Mouse (Mus musculus): ENCODE results near the gene Dnaja2.

- TF ChIP-seq CTCF (IDR thresholded peaks at IDR 0.05; ENCODE audit: insufficient read depth, low read depth, low read length) (no peak), POLR2A (IDR thresholded peaks at IDR 0.05; ENCODE audit: insufficient read depth, low read depth, low read length) (no peak)
Observed at GRCm38 (mm10) chr8:85570466-85570865, 15.3 kb upstream of the Dnaja2 start.
